In the genomic region with DNA sequence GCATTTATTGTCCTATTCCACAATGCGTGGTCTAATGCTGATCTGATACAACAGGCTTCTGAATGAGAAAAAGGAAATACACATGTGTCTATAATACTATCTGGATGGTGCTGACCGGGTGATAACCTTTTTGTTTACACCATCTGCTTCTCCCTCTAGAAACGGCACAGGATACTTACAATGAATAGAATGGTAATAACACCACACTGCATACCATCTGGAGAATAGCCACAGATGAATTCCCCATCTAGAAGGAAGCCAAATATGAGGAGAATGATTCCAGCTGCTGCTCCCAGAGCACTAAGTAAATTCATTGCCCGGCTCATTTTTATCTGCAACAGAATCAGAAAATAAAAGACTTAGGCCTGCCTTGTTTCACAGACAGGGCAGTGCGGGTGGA, we compare ENCODE assay signal across 34 mouse cellular contexts. TPM values are rescaled to one million over a fixed set of nuclear protein-coding genes. Genes with fewer than 3 reads are reported as not detected.
DNase-seq lines count a peak whose midpoint lies in the region; ATAC-seq and TF ChIP-seq lines count a peak whose summit lies in the region.
"Had no signal": no experiment of that assay in that cellular context is flagged by ENCODE, and none has a peak within 500 bp of the region (broad histone marks: within the 10 kb centered on the region; RNA-seq: fewer than 3 reads in every experiment).

No protein-coding gene starts in this region.

- no peak overlapping the region for H3K9ac ChIP-seq in kidney, postnatal 0 days (ENCODE audit: low read depth, low read length)
- no peak overlapping the region for H3K9ac ChIP-seq in lung, postnatal 0 days (replicated peaks; ENCODE audit: low read depth)
- H3K9ac ChIP-seq in stomach, embryonic 14.5 days (replicated peaks; ENCODE audit: low read depth, low read length), result no peak overlapping the region
- no peak overlapping the region for H3K9ac ChIP-seq in stomach, postnatal 0 days (ENCODE audit: low read length)
- H3K9ac ChIP-seq: embryonic facial prominence, embryonic 15.5 days; forebrain, embryonic 13.5 days; hindbrain, embryonic 12.5 days; limb, embryonic 15.5 days; liver, embryonic 13.5 days had no signal

- TF ChIP-seq CTCF in kidney, postnatal 0 days (IDR thresholded peaks at IDR 0.05; ENCODE audit: low read depth), result no peak
- no peak for TF ChIP-seq CTCF in lung, postnatal 0 days (IDR thresholded peaks at IDR 0.05)
- no peak for TF ChIP-seq CTCF in stomach, postnatal 0 days (IDR thresholded peaks at IDR 0.05; ENCODE audit: low read depth)

- no peak for TF ChIP-seq EP300 in lung, postnatal 0 days (IDR thresholded peaks at IDR 0.05)
- TF ChIP-seq EP300 in stomach, postnatal 0 days (optimal IDR thresholded peaks at IDR 0.05), result no peak

- H3K27ac ChIP-seq in kidney, postnatal 0 days, result no peak overlapping the region
- no peak overlapping the region for H3K27ac ChIP-seq in lung, postnatal 0 days (ENCODE audit: low read length)
- H3K27ac ChIP-seq in stomach, embryonic 14.5 days (ENCODE audit: low read length), result no peak overlapping the region
- H3K27ac ChIP-seq in stomach, postnatal 0 days (replicated peaks), result no peak overlapping the region
- H3K27ac ChIP-seq: embryonic facial prominence, embryonic 15.5 days; forebrain, embryonic 13.5 days; gastrocnemius, adult 2 months; hindbrain, embryonic 12.5 days; layer of hippocampus, adult 2 months; left cerebral cortex, adult 2 months; limb, embryonic 15.5 days; liver, embryonic 13.5 days; macrophage had no signal

- H3K9me3 ChIP-seq in kidney, postnatal 0 days (replicated peaks; ENCODE audit: low read length), result no peaks in the 10 kb centered on the region
- H3K9me3 ChIP-seq in lung, postnatal 0 days (ENCODE audit: low read length), result no peaks in the 10 kb centered on the region
- no peaks in the 10 kb centered on the region for H3K9me3 ChIP-seq in stomach, embryonic 14.5 days (ENCODE audit: control insufficient read depth, low read depth, low read length)
- H3K9me3 ChIP-seq in stomach, postnatal 0 days (ENCODE audit: control insufficient read depth, low read length), result no peaks in the 10 kb centered on the region
- H3K9me3 ChIP-seq: embryonic facial prominence, embryonic 15.5 days; forebrain, embryonic 13.5 days; hindbrain, embryonic 12.5 days; limb, embryonic 15.5 days; liver, embryonic 13.5 days had no signal

- no peak overlapping the region for H3K4me2 ChIP-seq in kidney, postnatal 0 days (ENCODE audit: low read length)
- no peak overlapping the region for H3K4me2 ChIP-seq in lung, postnatal 0 days (replicated peaks; ENCODE audit: low read depth, low read length)
- no peak overlapping the region for H3K4me2 ChIP-seq in stomach, embryonic 14.5 days (replicated peaks; ENCODE audit: low read depth, low read length)
- H3K4me2 ChIP-seq in stomach, postnatal 0 days (replicated peaks; ENCODE audit: low read depth), result no peak overlapping the region
- H3K4me2 ChIP-seq: embryonic facial prominence, embryonic 15.5 days; forebrain, embryonic 13.5 days; heart, embryonic 11.5 days; hindbrain, embryonic 12.5 days; limb, embryonic 15.5 days; liver, embryonic 13.5 days had no signal

- no peaks in the 10 kb centered on the region for H3K27me3 ChIP-seq in kidney, postnatal 0 days (ENCODE audit: insufficient read depth, low read length)
- no peaks in the 10 kb centered on the region for H3K27me3 ChIP-seq in lung, postnatal 0 days (replicated peaks; ENCODE audit: insufficient read depth, low read length)
- H3K27me3 ChIP-seq in stomach, embryonic 14.5 days (ENCODE audit: control insufficient read depth, insufficient read depth, low read length), result no peaks in the 10 kb centered on the region
- H3K27me3 ChIP-seq in stomach, postnatal 0 days (ENCODE audit: control insufficient read depth, insufficient read depth, low read length), result no peaks in the 10 kb centered on the region
- H3K27me3 ChIP-seq: embryonic facial prominence, embryonic 15.5 days; forebrain, embryonic 13.5 days; hindbrain, embryonic 12.5 days; limb, embryonic 15.5 days; liver, embryonic 13.5 days had no signal

- H3K4me1 ChIP-seq in kidney, postnatal 0 days (replicated peaks; ENCODE audit: insufficient read depth, low read length), result no peaks in the 10 kb centered on the region
- no peaks in the 10 kb centered on the region for H3K4me1 ChIP-seq in lung, postnatal 0 days (ENCODE audit: insufficient read depth, low read depth, low read length)
- H3K4me1 ChIP-seq in stomach, embryonic 14.5 days (ENCODE audit: control insufficient read depth, insufficient read depth, low read length), result peaks cover 6% of the 10 kb centered on the region; the same call in 1 of the 2 replicates
- no peaks in the 10 kb centered on the region for H3K4me1 ChIP-seq in stomach, postnatal 0 days (replicated peaks; ENCODE audit: control insufficient read depth, insufficient read depth)
- H3K4me1 ChIP-seq: embryonic facial prominence, embryonic 15.5 days; forebrain, embryonic 13.5 days; hindbrain, embryonic 12.5 days; limb, embryonic 15.5 days; liver, embryonic 13.5 days had no signal

- peak; percentile 37 for DNase-seq in kidney, postnatal 0 days (ENCODE audit: low spot score)
- no peak for DNase-seq in kidney, postnatal 25 days
- DNase-seq in lung, postnatal 0 days (ENCODE audit: low spot score), result peak; percentile 14
- no peak for DNase-seq in lung, postnatal 14 days
- no peak for DNase-seq in stomach, postnatal 0 days (ENCODE audit: low spot score)
- DNase-seq in retina, postnatal 1 day, result no peak
- DNase-seq: adrenal gland, postnatal 25 days; B cell, adult 2 months; cerebellum, adult 18-20 months; cerebellum, postnatal 10 days; gastrocnemius, adult 2 months; gastrocnemius, postnatal 36 days; heart, adult 18-20 months; heart, postnatal 36 days; kidney, adult 9 months; kidney, postnatal 36 days; liver, embryonic 13.5 days; lung, adult 2 months; right cerebral cortex, adult 18-20 months; spleen, adult 18-20 months; thymus, postnatal 4 days had no signal

- H3K4me3 ChIP-seq in kidney, postnatal 0 days (replicated peaks; ENCODE audit: low read depth, low read length), result no peak overlapping the region
- H3K4me3 ChIP-seq in lung, postnatal 0 days (ENCODE audit: low read depth, low read length), result no peak overlapping the region
- no peak overlapping the region for H3K4me3 ChIP-seq in stomach, embryonic 14.5 days (ENCODE audit: low read depth, low read length)
- no peak overlapping the region for H3K4me3 ChIP-seq in stomach, postnatal 0 days (ENCODE audit: low read depth, low read length)
- H3K4me3 ChIP-seq: embryonic facial prominence, embryonic 15.5 days; forebrain, embryonic 13.5 days; gastrocnemius, adult 2 months; hindbrain, embryonic 12.5 days; layer of hippocampus, adult 2 months; left cerebral cortex, adult 2 months; limb, embryonic 15.5 days; liver, embryonic 13.5 days had no signal

- WGBS in kidney, postnatal 0 days, result 57% methylated on average over 5 of the region's 5 CpGs
- 23% methylated on average over 5 of the region's 5 CpGs for WGBS in lung, postnatal 0 days
- 17% methylated on average over 5 of the region's 5 CpGs for WGBS in stomach, embryonic 14.5 days
- WGBS in stomach, postnatal 0 days, result 10% methylated on average over 5 of the region's 5 CpGs

- ATAC-seq in kidney, postnatal 0 days (replicated peaks; ENCODE audit: low FRiP score, low read depth), result no peak
- ATAC-seq in lung, postnatal 0 days, result no peak
- peak; percentile 67; the same call in 1 of the 2 replicates for ATAC-seq in stomach, embryonic 14.5 days (ENCODE audit: insufficient number of reproducible peaks, insufficient read depth, low FRiP score, low read depth)
- no peak for ATAC-seq in stomach, postnatal 0 days (ENCODE audit: low FRiP score, low TSS enrichment)
- ATAC-seq: forebrain, embryonic 13.5 days had no signal

- H3K36me3 ChIP-seq in kidney, postnatal 0 days (ENCODE audit: insufficient read depth, low read length), result no peaks in the 10 kb centered on the region
- no peaks in the 10 kb centered on the region for H3K36me3 ChIP-seq in lung, postnatal 0 days (ENCODE audit: insufficient read depth, low read length)
- no peaks in the 10 kb centered on the region for H3K36me3 ChIP-seq in stomach, embryonic 14.5 days (ENCODE audit: control insufficient read depth, insufficient read depth, low read length)
- no peaks in the 10 kb centered on the region for H3K36me3 ChIP-seq in stomach, postnatal 0 days (ENCODE audit: control insufficient read depth, insufficient read depth, low read length)
- H3K36me3 ChIP-seq: embryonic facial prominence, embryonic 15.5 days; hindbrain, embryonic 12.5 days; limb, embryonic 15.5 days; liver, embryonic 13.5 days had no signal

RNA-seq across cellular contexts. Expression of a gene that starts 7.2 kb away (rescaled TPM):
- not detected in 2 replicates for polyA plus RNA-seq in kidney, postnatal 0 days (2015; fragmentation: Nextera tagmentation; extraction: Ambion mirVana)
- polyA plus RNA-seq in lung, postnatal 0 days (2015; fragmentation: Nextera tagmentation; extraction: Ambion mirVana), result not detected in 2 replicates
- polyA plus RNA-seq in stomach, embryonic 14.5 days (2014; fragmentation: Nextera tagmentation; extraction: Ambion mirVana), result not detected in 2 replicates
- not detected in 2 replicates for polyA plus RNA-seq in stomach, postnatal 0 days (2015; fragmentation: Nextera tagmentation; extraction: Ambion mirVana)
- polyA plus RNA-seq: embryonic facial prominence, embryonic 15.5 days; forebrain, embryonic 13.5 days; frontal cortex, adult 2 months; heart, embryonic 11.5 days; heart, embryonic 16.5 days; hindbrain, embryonic 12.5 days; limb, embryonic 15.5 days; liver, embryonic 13.5 days; lung, adult 2 months; macrophage; thymus, postnatal 0 days had no signal

RNA-seq across cellular contexts. Expression of a gene that starts 10.4 kb away (rescaled TPM):
- polyA plus RNA-seq in kidney, postnatal 0 days (2015; fragmentation: Nextera tagmentation; extraction: Ambion mirVana), result 0.08 and 0.09 TPM in 2 replicates
- polyA plus RNA-seq in lung, postnatal 0 days (2015; fragmentation: Nextera tagmentation; extraction: Ambion mirVana), result 0.91 and 1.6 TPM in 2 replicates
- 0.12 TPM in 1 of 2 replicates, not detected in the other for polyA plus RNA-seq in stomach, embryonic 14.5 days (2014; fragmentation: Nextera tagmentation; extraction: Ambion mirVana)
- 0.06 and 0.11 TPM in 2 replicates for polyA plus RNA-seq in stomach, postnatal 0 days (2015; fragmentation: Nextera tagmentation; extraction: Ambion mirVana)
- polyA plus RNA-seq: embryonic facial prominence, embryonic 15.5 days; forebrain, embryonic 13.5 days; heart, embryonic 11.5 days; heart, embryonic 16.5 days; hindbrain, embryonic 12.5 days; limb, embryonic 15.5 days; liver, embryonic 13.5 days had no signal

RNA-seq across cellular contexts. Expression of a gene that starts 37.8 kb away (rescaled TPM):
- 0.07 and 0.11 TPM in 2 replicates for polyA plus RNA-seq in kidney, postnatal 0 days (2015; fragmentation: Nextera tagmentation; extraction: Ambion mirVana)
- 0.05 and 0.07 TPM in 2 replicates for polyA plus RNA-seq in lung, postnatal 0 days (2015; fragmentation: Nextera tagmentation; extraction: Ambion mirVana)
- polyA plus RNA-seq in stomach, embryonic 14.5 days (2014; fragmentation: Nextera tagmentation; extraction: Ambion mirVana), result 0.08 TPM in 1 of 2 replicates, not detected in the other
- 0.08 and 0.10 TPM in 2 replicates for polyA plus RNA-seq in stomach, postnatal 0 days (2015; fragmentation: Nextera tagmentation; extraction: Ambion mirVana)
- polyA plus RNA-seq: forebrain, embryonic 13.5 days; heart, embryonic 11.5 days; hindbrain, embryonic 12.5 days had no signal

RNA-seq across cellular contexts. Expression of a gene that starts 44.2 kb away (rescaled TPM):
- not detected in 2 replicates for polyA plus RNA-seq in kidney, postnatal 0 days (2015; fragmentation: Nextera tagmentation; extraction: Ambion mirVana)
- polyA plus RNA-seq in lung, postnatal 0 days (2015; fragmentation: Nextera tagmentation; extraction: Ambion mirVana), result not detected in 2 replicates
- polyA plus RNA-seq in stomach, embryonic 14.5 days (2014; fragmentation: Nextera tagmentation; extraction: Ambion mirVana), result not detected in 2 replicates
- polyA plus RNA-seq in stomach, postnatal 0 days (2015; fragmentation: Nextera tagmentation; extraction: Ambion mirVana), result 0.51 and 0.73 TPM in 2 replicates
- polyA plus RNA-seq: embryonic facial prominence, embryonic 15.5 days; forebrain, embryonic 13.5 days; frontal cortex, adult 2 months; heart, embryonic 11.5 days; heart, embryonic 16.5 days; hindbrain, embryonic 12.5 days; limb, embryonic 15.5 days; liver, embryonic 13.5 days; lung, adult 2 months; macrophage; testis, adult 2 months; thymus, postnatal 0 days had no signal

RNA-seq across cellular contexts. Expression of a gene that starts 59.5 kb away (rescaled TPM):
- 9.7 and 11.8 TPM in 2 replicates for polyA plus RNA-seq in kidney, postnatal 0 days (2015; fragmentation: Nextera tagmentation; extraction: Ambion mirVana)
- polyA plus RNA-seq in lung, postnatal 0 days (2015; fragmentation: Nextera tagmentation; extraction: Ambion mirVana), result 11.2 and 12.6 TPM in 2 replicates
- polyA plus RNA-seq in stomach, embryonic 14.5 days (2014; fragmentation: Nextera tagmentation; extraction: Ambion mirVana), result 6.0 and 6.7 TPM in 2 replicates
- polyA plus RNA-seq in stomach, postnatal 0 days (2015; fragmentation: Nextera tagmentation; extraction: Ambion mirVana), result 13.6 and 15.0 TPM in 2 replicates

Comparison
In these comparisons a context has a peak if more than half of its experiments do, and no peak if none do; other contexts are left out.
1. DNase-seq: peak in kidney, postnatal 0 days (single experiment) and lung, postnatal 0 days (single experiment); none in kidney, postnatal 25 days (0 of 2), lung, postnatal 14 days (single experiment), stomach, postnatal 0 days (single experiment) and retina, postnatal 1 day (single experiment).